Mouse (Mus musculus) stomach, postnatal 0 days (tissue): ENCODE data around the gene Atxn7. TPM values are rescaled to one million over a fixed set of nuclear protein-coding genes. Genes with fewer than 3 reads are reported as not detected.

ENCODE experiments used
- ATAC-seq: fragments of 200-750 bp; cut with Nextera tagmentation; 2 replicates; pipeline ENCODE4 v1.8.0; 2017; ENCODE audit not compliant: low FRiP score, low TSS enrichment
- DNase-seq: peaks from one replicate; pipeline ENCODE4 v3.0.0-alpha.2; 2016; ENCODE audit warnings: low spot score
- H3K27ac ChIP-seq: fragments of 300-500 bp; sonication (generic); replicated peaks from 2 replicates; pipeline ENCODE4 v1.5.1; 2014; ENCODE audit warnings: mild to moderate bottlenecking, control low read depth
- H3K27me3 ChIP-seq: fragments of 300-500 bp; sonication (generic); 2 replicates; pipeline ENCODE4 v1.6.1; 2014; ENCODE audit warnings: low read length; ENCODE audit not compliant: control insufficient read depth, insufficient read depth
- H3K36me3 ChIP-seq: fragments of 300-500 bp; sonication (generic); 2 replicates; pipeline ENCODE4 v1.6.1; 2014; ENCODE audit warnings: low read length, mixed read lengths; ENCODE audit not compliant: control insufficient read depth, insufficient read depth
- H3K4me1 ChIP-seq: fragments of 300-500 bp; sonication (generic); replicated peaks from 2 replicates; pipeline ENCODE4 v1.6.1; 2014; ENCODE audit warnings: antibody characterized with exemption; ENCODE audit not compliant: control insufficient read depth, insufficient read depth
- H3K4me2 ChIP-seq: fragments of 300-500 bp; sonication (generic); replicated peaks from 2 replicates; pipeline ENCODE4 v1.6.1; 2014; ENCODE audit warnings: low read depth, mild to moderate bottlenecking, control low read depth, moderate library complexity
- H3K4me3 ChIP-seq: fragments of 300-500 bp; sonication (generic); 2 replicates; pipeline ENCODE4 v1.5.1; 2014; ENCODE audit warnings: low read depth, low read length, control low read depth
- H3K9ac ChIP-seq: fragments of 300-500 bp; sonication (generic); 2 replicates; pipeline ENCODE4 v1.6.1; 2014; ENCODE audit warnings: mild to moderate bottlenecking, low read length, control low read depth, mixed read lengths
- H3K9me3 ChIP-seq: fragments of 300-500 bp; sonication (generic); 2 replicates; pipeline ENCODE4 v1.6.1; 2016; ENCODE audit warnings: low read length; ENCODE audit not compliant: control insufficient read depth
- CTCF ChIP-seq: IDR thresholded peaks from 2 replicates; pipeline ENCODE4 v1.5.1; 2016; ENCODE audit warnings: antibody characterized with exemption, low read depth, mild to moderate bottlenecking, moderate library complexity
- EP300 ChIP-seq: optimal IDR thresholded peaks from 2 replicates; pipeline ENCODE3; 2016; ENCODE audit warnings: antibody characterized with exemption
- WGBS: fragments of 180-500 bp; shearing (Covaris S2); extraction: QIAGEN DNeasy Blood & Tissue Kit; methylation state at CpG from one replicate; pipeline ENCODE4 v1.1.7; 2014; 5-methylcytosine and 5-hydroxymethylcytosine counted together
- polyA plus RNA-seq: library from polyadenylated mRNA; unstranded; fragments of >200 nt; fragmentation: Nextera tagmentation; extraction: Ambion mirVana; gene quantifications from 2 replicates; pipeline ENCODE4 v1.2.1, GENCODE M21; 2015

Atxn7 gene
- polyA plus RNA-seq, result 3.7 and 4.3 TPM in 2 replicates

- Histone ChIP-seq H3K4me2 (peak within 1 kb of the TSS; percentile 71), H3K27ac (peak within 1 kb of the TSS; percentile 97), H3K27me3 (no peaks in the 10 kb centered on the region), H3K36me3 (no peaks in the 10 kb centered on the region), H3K9me3 (no peaks in the 10 kb centered on the region), H3K4me1 (no peaks in the 10 kb centered on the region; the same call in 1 of the 2 replicates), H3K9ac (peak within 1 kb of the TSS; percentile 98), H3K4me3 (peak within 1 kb of the TSS; percentile 95)
- 3% methylated on average over 44 of the region's 56 CpGs for WGBS
- peak; percentile 83 for ATAC-seq
- TF ChIP-seq CTCF (no peak), EP300 (no peak)
- peak; percentile 67 for DNase-seq
These were observed at the start of gene Atxn7, which contains the start of gene Thoc7 for GRCm38 (mm10) chr14:13961401-13962112. Atxn7 (plus strand) TSS chr14:13961440. Thoc7 (minus strand) TSS chr14:13961852.

DNA sequence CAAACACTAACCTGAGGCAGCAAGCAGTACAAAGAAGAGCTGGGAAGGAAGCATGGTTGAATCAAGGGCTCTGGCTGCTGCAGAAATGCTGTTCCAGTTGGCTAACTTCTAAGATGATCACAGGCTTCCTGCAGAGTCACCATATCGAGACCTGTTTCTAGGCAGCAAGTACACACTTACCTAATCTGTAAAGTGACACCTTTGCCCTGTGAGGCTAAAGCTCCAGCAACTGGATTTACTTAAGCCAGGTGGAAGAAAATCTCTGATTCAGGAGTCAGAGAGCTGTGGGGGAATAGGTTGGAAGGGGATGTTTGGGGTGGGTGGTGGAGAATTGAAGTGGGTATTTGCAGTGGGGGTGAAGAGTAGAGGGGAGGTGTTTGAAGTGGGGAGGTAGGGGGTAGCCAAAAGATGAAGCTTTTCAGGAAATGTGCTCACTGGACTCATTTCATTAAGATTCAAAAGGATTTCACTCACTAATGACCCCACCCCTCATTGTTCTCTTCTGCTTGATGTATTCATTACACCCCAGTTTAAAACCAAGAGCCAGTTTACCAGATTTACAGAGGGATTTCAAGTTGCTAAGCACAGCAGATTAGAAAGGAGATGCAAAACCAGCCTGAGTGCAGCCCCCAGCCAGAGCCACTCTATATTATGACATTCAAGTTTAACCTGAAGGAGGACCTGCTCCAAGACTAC, 46.7 kb upstream of the Atxn7 start, which contains the start of gene Gm281:
Gene Gm281, minus strand, starts transcription at position 92 of the 696 bp plus-strand sequence.
- WGBS, result 29% methylated on average over 1 of the region's 1 CpGs
- H3K4me1 ChIP-seq, result no peaks in the 10 kb centered on the region
- no peaks in the 10 kb centered on the region for H3K36me3 ChIP-seq
- ATAC-seq, result no peak
- no peaks in the 10 kb centered on the region for H3K9me3 ChIP-seq
- H3K27ac ChIP-seq, result no peak within 1 kb of the TSS
- H3K4me2 ChIP-seq, result no peak within 1 kb of the TSS
- TF ChIP-seq EP300 (no peak), CTCF (no peak)
- no peak within 1 kb of the TSS for H3K9ac ChIP-seq
- no peak for DNase-seq
- no peak within 1 kb of the TSS for H3K4me3 ChIP-seq
- H3K27me3 ChIP-seq, result no peaks in the 10 kb centered on the region

GRCm38 (mm10) chr14:13915207-13915606, 46.0 kb upstream of the Atxn7 start:
- Histone ChIP-seq H3K9ac (no peak overlapping the region), H3K4me1 (no peaks in the 10 kb centered on the region), H3K4me3 (no peak overlapping the region), H3K9me3 (no peaks in the 10 kb centered on the region), H3K4me2 (no peak overlapping the region), H3K27ac (no peak overlapping the region), H3K36me3 (no peaks in the 10 kb centered on the region), H3K27me3 (no peaks in the 10 kb centered on the region)
- no peak for ATAC-seq
- TF ChIP-seq CTCF (no peak), EP300 (no peak)
- DNase-seq, result no peak
- WGBS, result 47% methylated on average over 4 of the region's 4 CpGs

GRCm38 (mm10) chr14:13917208-13917607, 44.0 kb upstream of the Atxn7 start:
- DNase-seq (no peak), ATAC-seq (no peak)
- Histone ChIP-seq H3K4me2 (no peak overlapping the region), H3K27ac (no peak overlapping the region), H3K36me3 (no peaks in the 10 kb centered on the region), H3K9me3 (no peaks in the 10 kb centered on the region), H3K4me3 (no peak overlapping the region), H3K27me3 (no peaks in the 10 kb centered on the region), H3K4me1 (no peaks in the 10 kb centered on the region), H3K9ac (no peak overlapping the region)
- no peak for TF ChIP-seq EP300
- 85% methylated on average over 10 of the region's 10 CpGs for WGBS

DNA sequence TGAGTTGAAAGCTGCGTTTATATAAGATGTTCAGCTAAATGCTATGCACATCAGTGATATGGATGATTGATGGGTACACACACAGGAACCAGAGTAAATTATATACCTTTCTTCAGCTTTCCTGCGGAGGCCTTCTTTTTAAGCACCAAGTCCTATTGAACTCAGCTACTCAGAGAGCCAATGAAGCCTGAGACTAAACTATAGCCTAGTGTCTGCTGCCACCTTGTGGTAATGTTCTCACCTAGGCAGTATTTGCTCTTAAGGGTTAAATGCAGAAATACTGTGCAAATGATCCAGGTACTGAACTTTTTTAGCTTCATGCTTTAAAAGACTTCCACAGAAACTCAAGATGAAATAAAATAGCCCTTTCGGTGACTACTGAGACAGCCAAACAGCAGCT, 43.6 kb upstream of the Atxn7 start:
- DNase-seq (peak; percentile 63), ATAC-seq (no peak)
- no peak overlapping the region for H3K4me3 ChIP-seq
- H3K36me3 ChIP-seq, result no peaks in the 10 kb centered on the region
- WGBS, result 29% methylated on average over 3 of the region's 3 CpGs
- peak; percentile 94 for TF ChIP-seq CTCF
- no peak for TF ChIP-seq EP300
- H3K4me1 ChIP-seq, result no peaks in the 10 kb centered on the region
- no peaks in the 10 kb centered on the region for H3K9me3 ChIP-seq
- H3K9ac ChIP-seq, result no peak overlapping the region
- no peak overlapping the region for H3K4me2 ChIP-seq
- H3K27me3 ChIP-seq, result no peaks in the 10 kb centered on the region
- H3K27ac ChIP-seq, result no peak overlapping the region
